Mouse (Mus musculus) G1E-ER4 (cell line): Measurements from ENCODE around the gene Anxa5. TPM values are rescaled to one million over a fixed set of nuclear protein-coding genes. Genes with fewer than 3 reads are reported as not detected.

Experiments
- GATA1 ChIP-seq: IDR thresholded peaks from one replicate; pipeline ENCODE4 v1.8.0; 2012; ENCODE audit warnings: low read length, inconsistent platforms
- polyA plus RNA-seq: library from polyadenylated mRNA; stranded (reverse); fragments of >175 nt; gene quantifications from 2 replicates; pipeline ENCODE4 v1.2.3, GENCODE M21; 2012

Gene Anxa5
- polyA plus RNA-seq, result 74.5 and 104 TPM in 2 replicates

- no peak for TF ChIP-seq GATA1
Measured at GRCm38 (mm10) chr3:36475532-36476087, at the start of gene Anxa5, which contains the start of gene 1810062G17Rik. TSS of gene Anxa5 (minus strand) at chr3:36475894. TSS of gene 1810062G17Rik (plus strand) at chr3:36475937.

- no peak for TF ChIP-seq GATA1
Measured at GRCm38 (mm10) chr3:36524466-36524865, 48.8 kb upstream of the Anxa5 start.

DNA sequence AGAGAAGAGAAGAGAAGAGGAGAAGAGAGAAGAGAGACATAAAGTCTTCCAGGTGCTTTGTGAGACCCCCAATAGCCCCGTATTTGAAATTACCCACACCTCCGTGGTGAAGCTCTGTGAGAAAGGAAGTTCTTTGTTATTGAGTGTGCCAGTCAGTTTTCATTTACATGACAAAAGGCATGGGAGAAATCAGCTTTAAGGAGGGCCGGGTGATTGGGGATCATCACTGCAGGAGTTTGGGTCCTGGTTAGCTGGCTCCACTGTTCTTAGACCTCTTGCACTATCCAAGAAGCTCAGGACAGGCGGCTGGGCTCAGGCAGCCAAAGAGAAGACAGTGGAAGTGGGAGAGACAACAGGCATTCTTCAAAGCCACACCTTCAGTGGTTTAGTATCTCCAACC, 46.4 kb upstream of the Anxa5 start:
- no peak for TF ChIP-seq GATA1

DNA sequence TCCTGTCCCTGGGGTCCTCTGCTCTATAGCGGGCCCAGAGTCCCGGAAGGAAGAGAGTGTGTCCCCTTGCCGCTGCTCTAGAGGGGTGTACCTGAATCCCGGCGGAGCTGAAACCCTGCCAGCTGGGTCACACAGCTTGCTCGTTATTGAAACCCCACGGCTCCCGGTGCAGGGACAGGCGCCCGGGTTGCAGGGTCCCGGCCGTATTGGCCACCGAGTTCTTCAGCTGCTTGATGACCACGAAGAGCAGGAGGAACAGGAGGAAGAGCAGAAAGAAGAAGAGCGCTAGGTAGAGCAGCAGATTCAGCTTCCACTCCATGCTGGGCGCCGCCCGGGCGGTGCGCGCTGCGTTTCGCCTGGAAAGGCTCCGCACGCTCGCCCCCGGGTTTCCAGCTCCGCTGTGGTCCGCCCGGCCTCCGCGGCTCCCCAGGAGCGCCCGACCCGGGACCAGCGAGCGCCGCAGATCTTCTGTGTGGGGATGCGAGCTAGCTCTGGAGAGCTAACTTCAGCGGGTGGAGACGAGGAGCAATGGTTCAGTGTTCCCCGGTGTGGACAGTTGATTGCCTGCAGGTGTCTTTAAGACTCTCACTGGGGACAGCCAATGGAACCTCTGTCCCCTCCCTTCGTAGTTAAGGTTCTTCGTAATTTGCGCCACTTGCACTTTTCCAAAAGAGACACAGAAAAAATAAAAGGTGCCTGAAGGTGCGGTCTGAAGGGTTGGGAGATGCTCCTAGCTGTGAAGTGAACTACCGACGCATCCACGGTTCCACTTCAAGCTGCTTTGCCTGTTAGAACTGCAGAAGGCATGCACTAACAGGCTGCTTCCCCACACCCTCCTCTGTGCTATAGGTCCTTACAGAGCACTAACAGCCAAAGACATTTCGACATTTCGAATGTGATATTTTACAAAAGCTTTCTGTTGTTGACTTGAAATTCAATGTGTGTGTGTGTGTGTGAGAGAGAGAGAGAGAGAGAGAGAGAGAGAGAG, 45.7 kb upstream of the Anxa5 start, which contains the start of gene Gm11549:
Gm11549 (minus strand) TSS at position 741 of the 988 bp plus-strand sequence.
- no peak for TF ChIP-seq GATA1

GRCm38 (mm10) chr3:36516196-36516595, 40.5 kb upstream of the Anxa5 start:
- no peak for TF ChIP-seq GATA1

GRCm38 (mm10) chr3:36511491-36511890, 35.8 kb upstream of the Anxa5 start:
- no peak for TF ChIP-seq GATA1

GRCm38 (mm10) chr3:36505809-36506735, 30.4 kb upstream of the Anxa5 start:
- no peak for TF ChIP-seq GATA1

- no peak for TF ChIP-seq GATA1
Measured at GRCm38 (mm10) chr3:36505306-36505705, 29.6 kb upstream of the Anxa5 start.

GRCm38 (mm10) chr3:36501546-36501945, 25.9 kb upstream of the Anxa5 start:
- no peak for TF ChIP-seq GATA1

DNA sequence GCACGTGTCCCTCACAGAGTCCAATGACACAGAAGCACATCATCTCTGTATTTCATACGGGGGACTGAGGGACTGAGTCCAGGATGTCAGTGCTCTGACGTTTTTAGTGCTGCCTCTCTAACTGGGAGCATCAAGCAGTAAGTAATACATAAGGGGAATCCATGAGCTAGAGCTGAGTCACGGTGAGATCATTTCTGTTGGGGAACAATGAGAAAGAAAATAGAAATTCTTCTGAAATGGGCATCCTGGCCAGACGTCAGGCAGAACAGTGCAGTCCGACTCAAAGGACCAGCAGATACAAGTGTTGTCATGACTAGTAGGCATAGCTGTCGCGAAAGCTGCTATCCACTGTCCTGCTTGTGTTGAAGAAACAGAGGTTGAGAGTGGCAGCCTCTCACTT, 25.3 kb upstream of the Anxa5 start:
- TF ChIP-seq GATA1, result no peak

DNA sequence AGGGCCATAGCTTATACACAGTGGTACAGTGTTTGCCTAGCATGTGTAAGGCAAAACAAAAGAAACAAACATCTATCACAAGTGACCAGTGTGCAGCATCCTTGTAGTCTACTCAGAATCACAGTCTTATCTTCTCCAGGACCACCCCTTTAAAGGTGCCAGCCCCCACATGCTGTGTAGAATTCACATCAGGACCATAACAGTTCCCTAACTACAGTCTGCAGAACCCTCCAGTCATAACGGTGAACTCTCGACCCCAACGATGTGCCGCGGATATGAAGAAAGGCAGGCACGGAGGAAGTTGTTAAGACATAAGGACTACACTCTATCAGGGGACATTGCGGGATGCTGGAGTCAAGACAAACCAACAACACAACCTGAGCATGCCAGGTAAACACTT, 23.7 kb upstream of the Anxa5 start:
- no peak for TF ChIP-seq GATA1

GRCm38 (mm10) chr3:36498224-36498623, 22.5 kb upstream of the Anxa5 start:
- TF ChIP-seq GATA1, result no peak

DNA sequence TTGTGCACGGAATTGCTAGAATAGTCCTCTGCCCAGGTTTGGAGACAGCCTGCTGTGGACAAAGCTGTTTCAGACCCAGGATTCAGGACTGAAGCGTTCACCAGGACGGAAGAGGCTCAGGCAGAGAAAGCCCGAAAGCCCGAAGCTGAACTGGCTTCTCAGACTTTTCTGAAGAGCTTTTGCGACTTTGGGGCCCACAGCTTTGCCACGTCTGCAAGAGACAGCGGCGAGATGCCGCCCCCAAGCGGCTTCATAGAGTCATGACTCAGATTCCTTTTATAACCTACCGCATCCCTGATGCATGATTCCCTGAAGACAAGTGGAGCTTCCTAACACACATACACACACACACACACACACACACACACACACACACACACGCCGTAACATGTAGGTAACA, 21.1 kb upstream of the Anxa5 start:
- TF ChIP-seq GATA1, result no peak

DNA sequence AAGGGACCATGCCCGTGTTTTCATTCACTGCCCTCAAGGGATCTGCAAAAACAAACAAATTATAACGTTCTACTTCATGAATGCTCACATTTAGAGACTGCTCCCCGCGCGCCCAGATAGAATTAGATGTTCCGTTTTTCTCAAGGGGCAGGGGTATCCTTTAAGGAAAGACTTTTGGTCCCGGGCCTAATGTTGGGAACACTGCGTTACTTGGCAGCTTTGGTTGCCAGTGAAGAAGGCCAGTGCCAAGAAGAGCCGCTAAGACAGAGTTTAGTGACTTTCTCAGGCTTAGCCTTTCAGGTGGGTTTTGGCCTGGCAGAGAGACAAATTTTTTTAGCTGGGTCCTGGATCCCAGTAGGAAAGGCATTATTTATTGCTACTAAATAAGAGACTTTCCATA, 20.6 kb upstream of the Anxa5 start:
- no peak for TF ChIP-seq GATA1

DNA sequence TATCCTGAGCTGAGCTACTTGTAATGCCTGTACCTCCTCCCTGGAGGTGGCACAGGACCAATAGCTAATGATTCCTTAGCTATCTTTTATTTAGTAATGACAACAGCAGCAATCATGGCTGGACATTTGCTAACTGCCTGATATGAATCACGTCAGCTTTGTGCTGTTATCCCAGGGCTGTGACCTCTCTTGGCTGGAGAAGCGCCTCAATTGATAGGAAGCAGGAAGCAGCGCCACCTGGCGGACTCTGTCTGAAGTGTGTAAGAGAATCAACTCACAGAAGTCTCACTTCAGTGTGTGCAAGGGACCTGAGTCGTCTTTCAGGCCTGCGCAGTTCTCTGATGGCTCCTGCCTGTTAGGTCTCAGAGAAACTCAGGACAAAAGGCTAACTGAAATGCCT, 19.7 kb upstream of the Anxa5 start:
- TF ChIP-seq GATA1, result no peak
